Mouse (Mus musculus): ENCODE results near the gene Gm20662. TPM values are rescaled to one million over a fixed set of nuclear protein-coding genes. Genes with fewer than 3 reads are reported as not detected.

The Gm20662 gene
- polyA plus RNA-seq, 1 experiment from 2014 or later: 0.53 TPM

DNA sequence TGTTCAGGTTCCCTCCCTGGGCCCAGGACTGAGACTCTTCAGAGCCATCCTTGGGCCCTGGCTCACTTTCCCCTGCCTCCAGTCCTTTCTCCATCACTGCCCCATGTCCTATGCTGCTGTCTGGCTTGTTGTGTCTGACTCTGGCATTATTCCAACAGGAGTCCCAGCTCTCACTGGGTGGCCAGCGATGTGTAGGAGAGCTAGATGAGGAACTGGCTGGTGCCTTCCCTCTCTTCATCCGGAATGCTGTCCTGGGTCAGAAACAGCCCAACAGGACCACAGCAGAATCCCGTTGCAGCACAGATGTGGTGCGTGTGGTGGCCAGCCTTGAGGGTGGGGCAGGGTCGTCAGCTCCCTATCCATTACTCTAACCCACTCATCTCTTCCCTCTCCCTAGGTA lies 25.8 kb upstream of the Gm20662 start:
- H3K4me2 ChIP-seq (ENCODE audit: low read length): no peak overlapping the region
- H3K9me3 ChIP-seq (replicated peaks; ENCODE audit: control insufficient read depth, low read length): no peaks in the 10 kb centered on the region
- no peaks in the 10 kb centered on the region for H3K27me3 ChIP-seq (replicated peaks; ENCODE audit: control insufficient read depth, insufficient read depth, low read length)
- 94% methylated on average over 5 of the region's 5 CpGs for WGBS
- H3K36me3 ChIP-seq (ENCODE audit: control insufficient read depth, insufficient read depth, low read length): peaks cover 25% of the 10 kb centered on the region
- no peak overlapping the region for H3K4me3 ChIP-seq (ENCODE audit: low read depth, low read length)
- ATAC-seq (no peak), DNase-seq (ENCODE audit: low spot score) (no peak)
- H3K27ac ChIP-seq (ENCODE audit: low read depth, low read length): no peak overlapping the region
- no peak overlapping the region for H3K9ac ChIP-seq (ENCODE audit: low read length)
- no peaks in the 10 kb centered on the region for H3K4me1 ChIP-seq (ENCODE audit: control insufficient read depth, insufficient read depth, low read length)

DNA sequence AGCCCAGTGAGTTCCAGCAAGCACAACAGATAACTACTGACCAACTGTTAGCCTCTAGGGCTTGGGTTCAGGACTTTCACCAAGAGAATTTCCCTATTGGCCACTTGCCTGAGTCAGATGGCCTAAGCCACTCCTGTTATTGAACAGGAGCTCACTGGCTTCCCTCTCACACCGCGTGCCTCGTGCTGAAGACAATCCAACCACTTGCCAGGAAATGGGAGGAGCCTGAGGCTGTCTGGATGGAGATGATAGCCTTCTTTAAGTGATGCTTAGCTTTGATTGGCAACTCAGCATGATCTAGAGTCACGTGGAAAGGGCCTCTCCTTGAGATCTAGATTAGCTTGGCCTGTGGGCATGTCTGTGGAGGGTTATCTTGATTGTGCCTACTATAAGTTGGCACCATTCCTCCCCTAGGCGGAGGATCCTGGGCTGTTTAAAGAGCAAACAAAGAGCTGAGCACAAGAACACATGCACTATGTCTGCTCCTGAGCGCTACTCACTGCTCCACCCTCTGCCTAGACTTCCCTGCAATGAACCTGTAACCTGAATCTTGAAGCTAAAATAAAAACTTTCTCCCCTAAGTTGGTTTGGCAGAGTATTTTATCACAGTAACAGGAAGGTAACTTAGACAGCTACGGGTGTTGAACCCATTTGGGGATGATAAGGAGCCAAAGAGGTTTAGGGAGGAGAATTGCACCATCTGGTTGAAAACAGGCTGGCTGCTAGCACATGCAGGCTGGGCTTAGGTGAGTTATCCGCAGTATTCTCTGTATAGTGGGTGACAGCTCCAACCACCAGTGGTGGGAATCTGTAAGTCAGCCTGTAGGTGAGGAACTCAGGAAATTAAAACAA lies 24.2 kb upstream of the Gm20662 start:
- Histone ChIP-seq H3K4me3 (ENCODE audit: low read depth, low read length) (no peak overlapping the region), H3K27ac (ENCODE audit: low read depth, low read length) (no peak overlapping the region), H3K4me1 (ENCODE audit: control insufficient read depth, insufficient read depth, low read length) (no peaks in the 10 kb centered on the region), H3K9me3 (replicated peaks; ENCODE audit: control insufficient read depth, low read length) (no peaks in the 10 kb centered on the region), H3K27me3 (replicated peaks; ENCODE audit: control insufficient read depth, insufficient read depth, low read length) (no peaks in the 10 kb centered on the region), H3K4me2 (ENCODE audit: low read length) (no peak overlapping the region), H3K36me3 (ENCODE audit: control insufficient read depth, insufficient read depth, low read length) (peaks cover 23% of the 10 kb centered on the region), H3K9ac (ENCODE audit: low read length) (no peak overlapping the region)
- WGBS: 85% methylated on average over 8 of the region's 8 CpGs
- ATAC-seq: no peak
- DNase-seq (ENCODE audit: low spot score): no peak

DNA sequence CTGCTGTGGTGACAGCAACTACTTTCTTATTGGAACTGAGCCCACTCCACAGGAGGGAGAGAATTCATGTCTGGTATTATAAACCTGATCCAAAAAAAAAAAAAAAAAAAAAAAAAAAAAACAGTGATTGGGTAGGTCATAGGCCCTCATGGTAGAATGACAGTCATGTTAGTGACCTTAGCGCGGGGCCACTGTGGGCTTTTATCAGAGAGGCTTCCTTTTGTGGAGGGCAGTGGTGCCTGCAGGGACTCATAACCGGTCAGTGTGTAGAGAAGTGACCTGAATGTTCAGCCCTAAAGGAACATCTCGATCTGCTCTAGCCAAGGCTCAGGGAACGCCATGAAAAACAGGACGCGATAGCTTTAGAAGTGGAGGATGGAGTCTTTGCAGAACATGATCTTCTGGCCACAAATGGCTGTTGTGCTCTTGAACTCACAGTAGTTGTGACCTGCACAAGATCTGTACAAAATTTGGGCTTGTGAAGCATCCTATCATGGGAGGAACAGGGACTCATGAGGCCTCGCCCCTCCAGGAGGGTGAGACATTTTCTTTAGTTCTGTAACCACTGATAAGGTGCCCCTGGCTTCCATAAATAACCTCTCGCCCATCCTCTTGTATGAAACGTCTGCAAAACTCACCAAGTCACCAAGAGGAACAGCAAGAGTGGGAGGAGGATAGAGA lies 21.5 kb upstream of the Gm20662 start:
- no peak overlapping the region for H3K9ac ChIP-seq (ENCODE audit: low read length)
- H3K4me2 ChIP-seq (ENCODE audit: low read length): no peak overlapping the region
- H3K9me3 ChIP-seq (replicated peaks; ENCODE audit: control insufficient read depth, low read length): no peaks in the 10 kb centered on the region
- H3K27me3 ChIP-seq (replicated peaks; ENCODE audit: control insufficient read depth, insufficient read depth, low read length): no peaks in the 10 kb centered on the region
- no peak overlapping the region for H3K27ac ChIP-seq (ENCODE audit: low read depth, low read length)
- H3K4me1 ChIP-seq (ENCODE audit: control insufficient read depth, insufficient read depth, low read length): no peaks in the 10 kb centered on the region
- H3K36me3 ChIP-seq (ENCODE audit: control insufficient read depth, insufficient read depth, low read length): peaks cover 19% of the 10 kb centered on the region
- no peak for ATAC-seq
- no peak for DNase-seq (ENCODE audit: low spot score)
- 90% methylated on average over 10 of the region's 10 CpGs for WGBS
- H3K4me3 ChIP-seq (ENCODE audit: low read depth, low read length): no peak overlapping the region

DNA sequence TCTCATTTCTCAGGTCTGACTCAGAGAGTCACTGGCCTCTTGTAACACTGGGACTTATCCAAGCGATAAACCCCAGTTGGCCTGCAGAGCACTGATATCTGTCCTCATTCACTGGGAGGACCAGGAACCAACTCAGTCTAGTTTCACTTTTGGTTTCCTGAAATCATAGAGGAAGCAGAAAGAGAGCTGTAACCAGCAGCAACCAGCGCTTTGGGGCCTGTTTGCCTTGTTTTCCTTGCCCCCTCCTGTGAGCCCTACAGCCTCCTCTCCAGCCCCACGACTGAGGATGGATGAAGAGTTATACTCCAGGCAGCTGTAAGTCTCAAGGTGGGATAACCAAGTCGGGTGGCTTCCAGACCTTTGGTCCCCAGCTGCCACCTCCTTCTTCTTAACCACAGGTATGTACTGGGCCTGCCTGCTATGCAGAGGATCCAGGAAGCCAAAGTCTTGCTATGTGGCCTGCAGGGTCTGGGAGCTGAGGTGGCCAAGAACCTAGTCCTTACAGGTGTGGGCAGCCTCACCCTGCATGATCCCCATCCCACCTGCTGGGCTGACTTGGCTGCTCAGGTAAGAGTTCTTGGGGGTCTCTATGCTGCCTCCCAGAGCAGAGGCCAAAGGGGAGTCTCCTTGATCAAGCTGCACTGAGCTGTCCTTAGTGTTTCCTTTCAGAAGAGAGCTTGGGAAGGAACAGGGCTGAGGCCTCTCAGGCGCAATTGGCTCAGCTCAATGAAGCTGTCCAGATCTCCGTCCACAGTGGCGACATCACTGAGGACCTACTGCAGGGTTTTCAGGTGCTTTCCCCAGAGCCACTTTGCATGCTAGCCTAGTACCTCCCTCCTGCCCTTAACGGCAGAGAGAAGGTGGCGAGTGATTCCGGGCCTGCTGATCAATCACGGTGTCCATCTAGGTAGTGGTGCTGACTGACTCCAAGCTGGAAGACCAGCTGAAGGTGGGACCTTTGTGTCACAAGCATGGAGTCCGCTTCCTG lies 20.5 kb upstream of the Gm20662 start, which contains the start of gene Uba7:
Gene Uba7, plus strand, starts transcription at position 107 of the 988 bp plus-strand sequence.
- Histone ChIP-seq H3K27me3 (replicated peaks; ENCODE audit: control insufficient read depth, insufficient read depth, low read length) (no peaks in the 10 kb centered on the region), H3K9ac (ENCODE audit: low read length) (no peak within 1 kb of the TSS), H3K27ac (ENCODE audit: low read depth, low read length) (no peak within 1 kb of the TSS), H3K4me3 (ENCODE audit: low read depth, low read length) (no peak within 1 kb of the TSS), H3K9me3 (replicated peaks; ENCODE audit: control insufficient read depth, low read length) (no peaks in the 10 kb centered on the region), H3K4me1 (ENCODE audit: control insufficient read depth, insufficient read depth, low read length) (no peaks in the 10 kb centered on the region), H3K36me3 (ENCODE audit: control insufficient read depth, insufficient read depth, low read length) (peaks cover 10% of the 10 kb centered on the region), H3K4me2 (ENCODE audit: low read length) (no peak within 1 kb of the TSS)
- ATAC-seq: no peak
- no peak for DNase-seq (ENCODE audit: low spot score)
- 76% methylated on average over 12 of the region's 12 CpGs for WGBS

DNA sequence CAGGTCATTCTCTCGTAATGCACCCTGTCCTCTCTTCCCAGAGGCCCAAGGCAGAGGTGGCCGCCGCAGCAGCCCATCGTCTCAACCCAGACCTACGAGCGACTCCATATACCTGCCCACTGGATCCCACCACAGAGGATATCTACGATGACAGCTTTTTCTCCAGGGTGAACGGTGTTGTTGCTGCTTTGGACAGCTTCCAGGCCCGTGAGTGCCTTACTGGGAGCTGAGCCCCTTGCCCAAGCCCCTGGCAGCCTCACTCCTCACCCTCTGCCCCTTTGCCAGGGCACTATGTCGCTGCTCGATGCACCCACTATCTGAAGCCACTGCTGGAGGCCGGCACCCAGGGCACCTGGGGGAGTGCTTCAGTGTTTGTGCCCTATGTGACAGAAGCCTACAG lies 17.3 kb upstream of the Gm20662 start:
- no peak overlapping the region for H3K4me3 ChIP-seq (ENCODE audit: low read depth, low read length)
- H3K27ac ChIP-seq (ENCODE audit: low read depth, low read length): no peak overlapping the region
- H3K4me2 ChIP-seq (ENCODE audit: low read length): no peak overlapping the region
- no peak overlapping the region for H3K9ac ChIP-seq (ENCODE audit: low read length)
- 93% methylated on average over 12 of the region's 12 CpGs for WGBS
- DNase-seq (ENCODE audit: low spot score) (no peak), ATAC-seq (no peak)
- no peaks in the 10 kb centered on the region for H3K36me3 ChIP-seq (ENCODE audit: control insufficient read depth, insufficient read depth, low read length)
- no peaks in the 10 kb centered on the region for H3K9me3 ChIP-seq (replicated peaks; ENCODE audit: control insufficient read depth, low read length)
- H3K27me3 ChIP-seq (replicated peaks; ENCODE audit: control insufficient read depth, insufficient read depth, low read length): no peaks in the 10 kb centered on the region
- peaks cover 2% of the 10 kb centered on the region; the same call in 1 of the 2 replicates for H3K4me1 ChIP-seq (ENCODE audit: control insufficient read depth, insufficient read depth, low read length)

DNA sequence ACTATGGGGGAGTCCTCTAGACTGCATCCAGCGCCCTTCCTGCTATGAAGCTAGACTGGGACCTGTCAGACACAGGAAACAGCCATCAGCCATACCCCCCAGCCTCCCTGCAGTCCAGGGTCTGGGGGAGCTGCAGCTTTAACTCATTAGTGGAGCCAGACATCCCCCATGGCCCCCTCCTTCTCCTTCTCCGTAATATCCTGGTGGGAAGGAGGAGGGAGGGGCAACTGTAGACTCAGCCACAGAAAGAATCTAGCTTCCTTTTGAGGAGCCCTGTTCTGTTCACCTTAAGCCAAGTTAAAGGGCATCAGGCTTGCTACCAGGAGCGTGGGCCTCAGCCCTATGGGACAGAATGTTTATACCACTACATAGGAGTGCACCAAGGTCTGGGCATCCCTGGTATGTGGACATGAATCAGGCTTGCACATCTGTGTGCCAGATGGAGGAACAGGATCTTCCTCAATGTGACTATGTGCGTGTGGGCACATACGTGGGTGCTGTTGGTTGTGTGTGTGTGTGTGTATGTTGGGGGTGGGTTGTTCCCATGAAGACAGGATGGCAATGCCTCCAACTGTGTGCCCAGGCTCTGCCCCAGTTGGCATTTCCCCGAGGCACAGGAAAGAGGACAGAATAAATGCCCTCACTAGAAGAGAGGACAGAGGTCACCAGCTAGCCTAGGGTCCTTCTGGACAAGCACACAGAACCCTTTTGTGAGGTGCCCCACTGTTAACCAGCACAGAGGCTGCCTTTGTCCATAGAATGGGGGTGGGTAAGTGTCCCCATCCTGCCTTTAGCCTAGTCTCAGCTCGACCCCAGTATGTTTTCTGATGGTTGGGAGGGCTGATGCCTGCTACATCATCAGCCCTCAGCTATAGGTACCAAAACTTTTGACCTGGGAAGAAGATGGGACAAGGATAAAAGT lies 14.2 kb upstream of the Gm20662 start:
- 55% methylated on average over 7 of the region's 7 CpGs for WGBS
- H3K4me3 ChIP-seq (ENCODE audit: low read depth, low read length): no peak overlapping the region
- H3K9ac ChIP-seq (ENCODE audit: low read length): 0 out of 2 replicates have a peak overlapping the region, but pooled peaks have one; percentile 5
- no peaks in the 10 kb centered on the region for H3K9me3 ChIP-seq (replicated peaks; ENCODE audit: control insufficient read depth, low read length)
- peak overlapping the region; percentile 46 for H3K27ac ChIP-seq (ENCODE audit: low read depth, low read length)
- H3K36me3 ChIP-seq (ENCODE audit: control insufficient read depth, insufficient read depth, low read length): no peaks in the 10 kb centered on the region
- no peak for ATAC-seq
- DNase-seq (ENCODE audit: low spot score): no peak
- peaks cover 6% of the 10 kb centered on the region for H3K4me1 ChIP-seq (ENCODE audit: control insufficient read depth, insufficient read depth, low read length)
- peak overlapping the region; percentile 1; the same call in 1 of the 2 replicates for H3K4me2 ChIP-seq (ENCODE audit: low read length)
- no peaks in the 10 kb centered on the region for H3K27me3 ChIP-seq (replicated peaks; ENCODE audit: control insufficient read depth, insufficient read depth, low read length)

DNA sequence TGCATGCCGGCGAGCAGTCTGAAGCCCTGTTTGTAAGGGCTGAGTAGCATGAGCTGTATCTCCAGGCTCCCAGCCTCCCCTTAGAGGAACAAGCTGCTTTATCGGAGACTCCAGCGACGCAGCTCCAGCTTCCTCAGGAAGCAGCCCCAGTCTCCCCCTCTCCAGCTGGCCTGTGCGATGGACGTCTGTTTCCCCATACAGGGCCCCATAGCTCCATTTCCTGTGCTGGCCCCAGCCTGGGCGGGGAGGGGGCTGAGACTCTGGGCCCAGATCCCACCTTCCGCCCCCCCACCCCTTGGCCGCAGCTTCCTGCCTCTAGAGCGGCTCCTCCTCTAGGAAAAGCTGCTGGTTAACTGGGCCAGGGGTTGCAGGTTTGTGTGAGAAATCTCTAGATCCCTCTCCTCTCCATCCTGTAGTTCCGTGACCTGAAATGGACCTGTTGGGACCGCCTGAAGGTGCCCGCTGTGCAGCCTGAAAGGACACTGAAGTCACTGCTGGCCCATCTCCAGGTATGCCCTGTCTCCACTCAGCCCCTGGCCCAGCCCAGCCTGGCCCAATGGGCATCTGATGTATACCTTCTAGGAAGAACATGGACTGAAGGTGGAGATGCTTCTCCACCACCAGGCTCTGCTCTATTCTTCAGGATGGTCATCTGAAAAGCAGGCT lies 13.3 kb upstream of the Gm20662 start, which contains the start of gene Gm20661:
Gene Gm20661, plus strand, starts transcription at position 378 of the 666 bp plus-strand sequence.
- WGBS: 60% methylated on average over 14 of the region's 14 CpGs
- ATAC-seq (no peak), DNase-seq (ENCODE audit: low spot score) (peak; percentile 45)
- peak within 1 kb of the TSS; percentile 1; the same call in 1 of the 2 replicates for H3K4me2 ChIP-seq (ENCODE audit: low read length)
- peak within 1 kb of the TSS; percentile 33; the same call in 1 of the 2 replicates for H3K9ac ChIP-seq (ENCODE audit: low read length)
- no peak within 1 kb of the TSS for H3K4me3 ChIP-seq (ENCODE audit: low read depth, low read length)
- H3K4me1 ChIP-seq (ENCODE audit: control insufficient read depth, insufficient read depth, low read length): peaks cover 6% of the 10 kb centered on the region
- no peaks in the 10 kb centered on the region for H3K9me3 ChIP-seq (replicated peaks; ENCODE audit: control insufficient read depth, low read length)
- H3K36me3 ChIP-seq (ENCODE audit: control insufficient read depth, insufficient read depth, low read length): no peaks in the 10 kb centered on the region
- H3K27me3 ChIP-seq (replicated peaks; ENCODE audit: control insufficient read depth, insufficient read depth, low read length): no peaks in the 10 kb centered on the region
- peak within 1 kb of the TSS; percentile 55 for H3K27ac ChIP-seq (ENCODE audit: low read depth, low read length)
